Mouse (Mus musculus): ENCODE measurements around the gene Tmco1. TPM values are rescaled to one million over a fixed set of nuclear protein-coding genes. Genes with fewer than 3 reads are reported as not detected.
"Not testable (repeated sequence)": the region's sequence is repeated elsewhere in the genome, so short reads cannot be mapped to it uniquely, and the experiment has no call there.

The Tmco1 gene
- total RNA-seq, 2 experiments from 2014 or later, result 36.1 to 43.9 TPM

- intact Hi-C loops (cut with DNase I), result no loop called here
- DNase-seq, result no peak
Observed at GRCm38 (mm10) chr1:167321691-167322090, 13.5 kb downstream of the Tmco1 start.

GRCm38 (mm10) chr1:167328776-167329175, 20.6 kb downstream of the Tmco1 start:
- intact Hi-C loops (cut with DNase I), result no loop called here
- DNase-seq, result no peak

- intact Hi-C loops (cut with DNase I), result loop anchor here (5.0 kb wide), 1 partner anchor 99 kb away; no protein-coding TSS in a partner anchor
- no peak for DNase-seq
Observed at GRCm38 (mm10) chr1:167331106-167331505, 22.9 kb downstream of the Tmco1 start.

GRCm38 (mm10) chr1:167336398-167336797, 28.2 kb downstream of the Tmco1 start:
- no peak for DNase-seq
- intact Hi-C loops (cut with DNase I), result loop anchor here (2.0 kb wide), 1 partner anchor 116 kb away; no protein-coding TSS in a partner anchor

GRCm38 (mm10) chr1:167337463-167338095, 29.4 kb downstream of the Tmco1 start:
- intact Hi-C loops (cut with DNase I), result loop anchor here (2.0 kb wide), 1 partner anchor 117 kb away; no protein-coding TSS in a partner anchor
- DNase-seq, result peak; percentile 86

GRCm38 (mm10) chr1:167339177-167339781, 31.1 kb downstream of the Tmco1 start:
- intact Hi-C loops (cut with DNase I), result no loop called here
- DNase-seq, result peak; percentile 25

- intact Hi-C loops (cut with DNase I), result no loop called here
- DNase-seq, result no peak
Observed at GRCm38 (mm10) chr1:167340111-167340787, 32.1 kb downstream of the Tmco1 start.

GRCm38 (mm10) chr1:167340910-167341528, 32.8 kb downstream of the Tmco1 start:
- intact Hi-C loops (cut with DNase I), result no loop called here
- DNase-seq, result no peak

- DNase-seq, result no peak
- intact Hi-C loops (cut with DNase I), result no loop called here
Observed at GRCm38 (mm10) chr1:167342831-167343230, 34.7 kb downstream of the Tmco1 start.

GRCm38 (mm10) chr1:167345994-167346520, 37.9 kb downstream of the Tmco1 start:
- intact Hi-C loops (cut with DNase I); DNase-seq: not testable (repeated sequence)

GRCm38 (mm10) chr1:167349206-167349605, 41.0 kb downstream of the Tmco1 start:
- DNase-seq; intact Hi-C loops (cut with DNase I): not testable (repeated sequence)

GRCm38 (mm10) chr1:167349815-167350596, 41.8 kb downstream of the Tmco1 start, which contains the start of gene Aldh9a1:
Gene Aldh9a1 (plus strand): TSS chr1:167349991.
- DNase-seq, result peak; percentile 91
- intact Hi-C loops (cut with DNase I), result no loop called here

GRCm38 (mm10) chr1:167350597-167351415, 42.6 kb downstream of the Tmco1 start:
- DNase-seq, result no peak
- intact Hi-C loops (cut with DNase I), result no loop called here

- intact Hi-C loops (cut with DNase I), result no loop called here
- DNase-seq, result no peak
Observed at GRCm38 (mm10) chr1:167352403-167352802, 44.2 kb downstream of the Tmco1 start.

- intact Hi-C loops (cut with DNase I), result no loop called here
- no peak for DNase-seq
Observed at GRCm38 (mm10) chr1:167357387-167357786, 49.2 kb downstream of the Tmco1 start.

- DNase-seq, result no peak
- intact Hi-C loops (cut with DNase I), result no loop called here
Observed at GRCm38 (mm10) chr1:167358731-167359130, 50.6 kb downstream of the Tmco1 start.

GRCm38 (mm10) chr1:167360268-167360667, 52.1 kb downstream of the Tmco1 start:
- intact Hi-C loops (cut with DNase I), result no loop called here
- no peak for DNase-seq

GRCm38 (mm10) chr1:167362819-167363218, 54.6 kb downstream of the Tmco1 start:
- intact Hi-C loops (cut with DNase I), result no loop called here
- DNase-seq, result no peak

- intact Hi-C loops (cut with DNase I), result no loop called here
- DNase-seq, result no peak
Observed at GRCm38 (mm10) chr1:167363322-167363721, 55.1 kb downstream of the Tmco1 start.

Data from left cerebral cortex, postnatal 4 days (tissue).